Mouse (Mus musculus) embryonic fibroblast, embryonic 13.5 days (primary cell): ENCODE measurements at regions not wholly inside any gene's neighbourhood (a gene's known extent, or its start where the extent isn't known, plus 50 kb on each side); places are given as distances from the start of the nearest gene placed in this dataset.

ENCODE experiments used
- H3K27ac ChIP-seq: 2 replicates; pipeline ENCODE4 v1.5.1; 2012; ENCODE audit warnings: low read length, control low read depth, inconsistent platforms; ENCODE audit not compliant: insufficient read depth
- H3K4me1 ChIP-seq: 2 replicates; pipeline ENCODE4 v1.6.1; 2011; ENCODE audit warnings: low read length; ENCODE audit not compliant: control insufficient read depth, insufficient read depth
- H3K4me3 ChIP-seq: 2 replicates; pipeline ENCODE4 v1.5.1; 2011; ENCODE audit warnings: mild to moderate bottlenecking, control low read depth, low read length; ENCODE audit not compliant: insufficient read depth
- CTCF ChIP-seq: IDR thresholded peaks from 2 replicates; pipeline ENCODE4 v1.5.1; 2011; ENCODE audit warnings: mild to moderate bottlenecking, control low read depth, low read length, moderate library complexity, borderline replicate concordance; ENCODE audit not compliant: insufficient read depth
- POLR2A ChIP-seq: IDR thresholded peaks from 2 replicates; pipeline ENCODE4 v1.6.1; 2011; ENCODE audit warnings: low read depth, mild to moderate bottlenecking, control low read depth, low read length, moderate library complexity

DNA sequence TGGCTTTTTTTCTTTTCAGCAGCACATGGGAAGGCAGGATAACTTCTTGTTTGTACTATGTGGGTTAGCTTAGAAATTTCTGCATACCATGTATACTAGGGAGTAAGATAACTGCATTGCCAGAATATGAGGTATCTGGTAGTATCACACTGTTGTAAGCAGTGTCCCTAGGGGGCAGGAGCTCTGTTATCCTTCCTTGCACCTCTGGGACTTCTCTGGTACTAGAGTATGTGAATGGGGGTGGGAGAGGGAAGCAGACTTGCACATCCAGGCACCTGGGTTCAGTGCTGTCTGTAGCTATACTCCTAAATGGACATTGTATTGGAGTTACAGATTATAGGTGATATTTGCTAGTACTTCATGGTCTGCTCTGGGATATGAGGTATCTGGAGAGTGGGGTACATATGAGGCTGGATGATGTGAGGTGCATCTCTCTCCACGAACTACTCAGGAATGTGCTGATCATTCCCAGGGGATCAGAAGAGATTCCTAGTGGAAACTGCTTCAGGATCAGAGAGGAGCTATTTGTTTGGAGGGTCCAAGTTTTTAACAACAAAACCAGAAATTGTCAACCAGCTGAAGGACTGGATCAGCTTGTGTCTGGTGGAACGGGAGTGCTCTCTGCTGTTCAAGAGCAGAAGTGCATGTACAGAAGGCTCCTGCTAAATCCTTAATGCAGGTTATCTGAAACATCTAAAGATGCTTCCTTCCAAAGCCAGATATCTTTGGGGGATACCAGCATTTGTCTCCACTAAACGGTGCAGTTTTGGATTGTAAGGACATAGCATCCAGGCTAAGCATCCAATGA is 402.7 kb upstream of the Vrk2 start:
- Histone ChIP-seq H3K4me1 (no peaks in the 10 kb centered on the region), H3K4me3 (no peak overlapping the region), H3K27ac (no peak overlapping the region)
- TF ChIP-seq CTCF (peak; percentile 49; the same call in 1 of the 2 replicates), POLR2A (no peak)

DNA sequence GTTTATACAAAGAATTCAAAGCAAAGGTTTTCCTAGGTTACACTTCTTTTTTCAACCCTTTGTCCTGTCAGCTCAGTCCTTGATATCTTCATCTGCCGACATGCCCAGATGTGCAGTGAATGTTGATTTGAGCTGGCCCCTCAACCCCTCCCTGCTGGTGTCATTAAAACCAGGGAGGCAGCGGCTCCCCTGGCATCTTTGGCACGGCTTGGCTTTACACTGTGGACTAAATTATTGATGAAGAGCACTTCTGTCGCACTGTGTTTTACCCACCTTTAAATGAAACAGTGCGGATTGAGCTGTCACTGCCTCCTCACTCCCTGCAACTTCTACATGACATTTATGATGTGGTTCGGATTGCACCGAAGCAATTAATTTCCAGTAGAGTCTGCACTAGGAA is 387.4 kb upstream of the Vrk2 start:
- no peak for TF ChIP-seq POLR2A
- no peak for TF ChIP-seq CTCF
- no peak overlapping the region for H3K27ac ChIP-seq
- no peak overlapping the region for H3K4me3 ChIP-seq
- no peaks in the 10 kb centered on the region for H3K4me1 ChIP-seq

DNA sequence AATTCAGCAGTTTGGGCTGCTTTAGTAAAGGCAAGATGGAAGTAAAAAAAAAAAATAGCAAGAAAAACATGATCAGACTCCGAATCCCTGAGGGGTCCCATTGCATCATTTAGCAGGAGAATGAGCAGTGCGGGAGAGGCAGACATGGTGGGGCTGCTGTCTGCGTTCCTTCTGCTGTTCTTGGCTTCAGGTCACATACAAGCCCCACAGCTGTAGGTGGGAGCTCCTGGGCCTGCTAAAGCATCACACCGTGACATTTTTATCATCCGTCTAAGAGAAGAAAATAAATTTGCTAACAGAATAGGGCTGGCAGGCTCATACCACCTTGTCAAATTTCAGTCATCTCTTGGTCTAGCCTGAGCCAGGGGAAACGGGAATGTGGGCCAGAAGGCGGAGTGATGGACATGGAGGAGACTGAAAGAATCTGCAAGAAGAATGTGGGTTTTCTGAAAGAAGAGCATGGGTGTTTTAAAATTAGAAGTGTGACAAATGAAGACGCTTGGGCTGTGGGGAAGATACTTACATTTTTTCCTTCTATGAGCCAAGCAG is 378.8 kb upstream of the Vrk2 start:
- Histone ChIP-seq H3K4me1 (no peaks in the 10 kb centered on the region), H3K27ac (no peak overlapping the region)

DNA sequence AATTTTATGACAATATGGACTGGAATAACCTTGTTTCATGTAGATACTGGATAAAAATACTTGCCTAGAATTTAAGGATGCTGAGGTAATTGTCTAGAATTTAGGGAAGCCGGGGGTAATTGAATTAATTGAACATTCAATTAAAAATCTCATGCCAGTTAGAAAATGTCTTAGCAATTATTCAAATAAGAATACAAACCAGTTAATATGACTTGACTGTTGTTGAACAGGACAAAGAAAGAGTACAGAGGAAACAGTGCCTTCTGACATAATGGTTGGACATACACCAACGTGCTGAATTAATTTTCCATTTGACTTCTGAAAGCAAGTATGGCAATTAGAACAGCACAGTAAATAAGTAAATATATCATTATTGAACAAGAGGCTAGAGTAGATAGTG is 377.4 kb upstream of the Vrk2 start:
- H3K4me3 ChIP-seq: no peak overlapping the region
- H3K4me1 ChIP-seq: no peaks in the 10 kb centered on the region
- no peak overlapping the region for H3K27ac ChIP-seq
- TF ChIP-seq CTCF (no peak), POLR2A (no peak)

More for the DNA sequence above, 378.8 kb upstream of the Vrk2 start:
- H3K4me3 ChIP-seq: no peak overlapping the region
- no peak for TF ChIP-seq POLR2A
- no peak for TF ChIP-seq CTCF

DNA sequence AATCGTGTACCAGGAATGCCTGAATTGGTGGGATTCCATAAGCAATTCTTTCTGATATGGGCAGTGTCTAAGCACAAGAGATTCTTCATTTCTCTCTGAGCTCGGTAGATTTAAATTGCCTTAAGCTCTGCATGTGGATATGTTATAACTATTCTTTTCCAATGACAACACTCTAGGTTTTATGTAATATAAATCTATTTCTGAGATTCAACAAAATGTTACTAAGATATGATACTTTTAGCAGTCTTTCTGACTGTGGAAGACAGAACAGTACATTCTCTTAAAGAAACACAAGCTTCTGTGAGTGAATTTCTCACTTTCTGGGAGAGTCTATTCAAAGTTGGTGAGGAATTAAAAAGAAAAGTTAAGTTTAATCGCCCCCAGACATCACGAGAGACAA is 373.6 kb upstream of the Vrk2 start:
- no peak overlapping the region for H3K27ac ChIP-seq
- TF ChIP-seq CTCF (no peak), POLR2A (no peak)
- H3K4me1 ChIP-seq: no peaks in the 10 kb centered on the region; the same call in 1 of the 2 replicates
- H3K4me3 ChIP-seq: no peak overlapping the region

DNA sequence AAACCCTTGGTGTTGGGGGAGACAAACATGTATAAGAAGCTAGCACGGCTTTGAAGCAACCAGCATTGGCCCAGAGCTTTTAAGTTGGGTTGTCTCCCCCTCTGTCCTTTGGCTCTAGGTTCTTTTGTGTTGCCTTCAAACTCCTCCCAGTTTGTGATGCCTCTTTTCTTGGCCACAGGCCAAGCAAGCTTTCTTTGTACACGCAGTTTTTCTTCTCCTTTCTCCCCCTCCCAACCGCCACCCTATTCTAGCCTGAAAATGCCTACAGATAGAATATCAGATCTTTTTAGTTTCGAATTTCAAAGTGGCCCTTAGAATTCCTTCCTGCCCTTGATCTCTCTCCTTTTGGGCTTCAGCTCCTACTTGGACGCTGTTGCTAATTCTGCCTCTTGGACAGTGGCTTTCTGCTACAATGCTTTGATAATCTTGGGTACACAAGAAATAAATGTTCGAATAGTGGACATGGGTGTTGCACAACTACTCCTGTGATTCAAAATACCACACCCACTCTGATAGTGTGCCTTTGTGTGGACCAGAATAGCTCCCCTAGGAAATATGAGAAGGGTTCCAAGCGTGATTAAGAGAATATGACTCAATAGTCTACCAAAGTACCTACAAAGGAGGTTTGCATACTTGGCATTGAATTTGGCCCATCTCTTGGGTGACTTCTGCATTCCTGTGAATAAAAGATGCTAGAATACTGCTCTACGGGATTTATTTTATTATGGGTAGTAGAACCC is 369.3 kb upstream of the Vrk2 start:
- H3K27ac ChIP-seq: no peak overlapping the region
- TF ChIP-seq POLR2A (no peak), CTCF (no peak)
- H3K4me1 ChIP-seq: no peaks in the 10 kb centered on the region; the same call in 1 of the 2 replicates
- H3K4me3 ChIP-seq: no peak overlapping the region

DNA sequence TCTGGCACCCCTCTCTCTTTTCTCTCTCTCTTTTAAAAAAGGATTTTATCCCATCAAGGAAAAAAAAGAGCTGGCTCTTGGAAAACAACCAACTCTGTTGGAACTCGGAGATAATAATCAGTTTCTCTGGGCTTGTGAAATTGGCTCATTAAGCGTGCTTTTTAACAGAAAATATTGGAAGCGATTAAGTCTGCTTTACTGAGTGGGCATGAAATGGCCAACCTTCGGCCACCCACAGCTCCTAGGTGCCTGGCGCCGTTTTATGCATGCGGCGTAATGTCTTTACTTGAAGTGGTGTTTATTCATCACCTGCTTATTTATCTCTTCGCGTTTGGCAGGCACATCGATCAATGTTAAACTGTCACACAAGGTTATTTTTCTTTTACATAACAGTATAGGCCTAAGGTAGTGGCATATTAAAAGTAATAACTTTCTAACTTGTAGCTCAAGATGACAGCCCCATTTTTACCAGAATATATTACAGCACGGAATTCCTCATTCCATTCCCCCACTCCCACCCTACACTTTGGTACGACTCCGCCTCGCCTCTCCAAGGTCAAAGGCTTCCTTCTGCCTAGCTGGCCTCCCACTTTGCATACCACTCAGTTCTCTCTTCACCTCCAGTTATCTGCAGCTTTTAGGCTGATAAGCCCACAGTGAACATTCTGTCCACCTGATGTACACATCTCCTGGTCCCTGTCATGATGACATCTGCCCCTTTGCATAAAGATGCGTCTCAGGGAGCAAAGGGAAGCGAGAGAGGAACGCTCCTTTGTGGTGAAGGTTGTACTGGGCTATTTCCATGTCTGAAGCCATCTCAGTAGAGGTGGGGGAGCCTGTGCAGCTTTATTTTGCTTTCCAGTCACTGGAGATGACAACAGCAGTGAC is 368.5 kb upstream of the Vrk2 start:
- no peaks in the 10 kb centered on the region; the same call in 1 of the 2 replicates for H3K4me1 ChIP-seq
- H3K4me3 ChIP-seq: no peak overlapping the region
- TF ChIP-seq CTCF (no peak), POLR2A (no peak)
- no peak overlapping the region for H3K27ac ChIP-seq

DNA sequence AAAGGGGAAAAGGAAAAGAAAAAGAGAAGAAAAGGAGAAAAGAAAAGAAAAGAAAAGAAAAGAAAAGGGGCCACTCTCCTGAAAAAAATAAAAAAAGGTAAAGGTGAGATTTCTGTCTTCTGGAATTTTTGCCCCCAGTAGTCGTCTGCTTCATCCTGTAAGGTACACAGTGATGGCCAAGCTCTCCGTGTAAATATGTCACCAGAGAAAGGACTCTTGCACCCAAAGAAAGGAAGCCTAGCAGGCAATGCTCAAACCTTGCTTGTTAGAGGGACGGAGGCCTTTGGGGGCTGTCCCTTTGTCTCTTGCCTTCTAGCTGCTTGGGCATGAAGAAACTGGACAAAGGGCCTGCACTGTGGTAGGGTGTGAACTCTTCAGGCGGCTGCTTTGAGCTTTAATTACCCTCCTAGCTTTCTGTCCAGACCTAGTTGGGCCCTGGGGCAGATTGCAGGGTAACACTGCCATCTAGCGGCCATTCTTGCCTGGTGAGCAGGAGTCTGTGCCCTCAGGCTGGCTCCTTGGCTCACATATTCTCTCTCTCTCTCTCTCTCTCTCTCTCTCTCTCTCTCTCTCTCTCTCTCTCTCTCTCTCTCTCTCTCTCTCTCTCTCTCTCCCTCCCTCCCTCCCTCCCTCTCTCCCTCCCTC is 367.7 kb upstream of the Vrk2 start:
- no peak overlapping the region for H3K4me3 ChIP-seq
- H3K27ac ChIP-seq: no peak overlapping the region

DNA sequence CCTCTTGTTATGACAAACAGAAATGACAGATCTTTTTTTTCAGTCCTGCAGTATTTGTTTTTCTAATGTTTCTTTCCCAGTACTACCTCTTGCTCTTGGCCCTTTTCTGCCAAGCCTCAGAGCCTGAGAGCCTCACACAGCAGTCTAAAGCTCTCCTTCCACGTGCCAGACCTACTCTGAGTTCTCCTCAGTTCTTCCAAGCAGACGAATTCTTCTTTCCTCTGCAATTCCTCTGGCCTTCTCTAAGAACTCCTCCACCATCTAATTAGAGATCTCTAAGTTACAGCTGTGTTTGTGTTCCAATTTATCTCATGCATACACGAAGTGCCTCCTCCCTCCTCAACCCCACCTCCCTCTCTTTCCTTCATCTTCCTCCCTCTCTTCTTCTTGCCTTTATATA is 362.4 kb upstream of the Vrk2 start:
- Histone ChIP-seq H3K4me3 (no peak overlapping the region), H3K27ac (no peak overlapping the region), H3K4me1 (no peaks in the 10 kb centered on the region)
- TF ChIP-seq CTCF (no peak), POLR2A (no peak)

More for the DNA sequence above, 367.7 kb upstream of the Vrk2 start:
- TF ChIP-seq CTCF (peak; percentile 94), POLR2A (no peak)
- H3K4me1 ChIP-seq: no peaks in the 10 kb centered on the region; the same call in 1 of the 2 replicates
